Mouse (Mus musculus): ENCODE results near the gene D1Ertd622e. TPM values are rescaled to one million over a fixed set of nuclear protein-coding genes. Genes with fewer than 3 reads are reported as not detected.

The D1Ertd622e gene
- polyA plus RNA-seq (2014; fragmentation: Illumina TruSeq; extraction: RNeasy Lipid Tissue Mini Kit (QIAGEN cat#74804); ENCODE audit: low replicate concordance), result 120 TPM

GRCm38 (mm10) chr1:97661406-97662241, at the start of gene D1Ertd622e:
D1Ertd622e (minus strand) TSS chr1:97662074.

Other genes with a start within 250 kb of the D1Ertd622e start
- 37.8 TPM for gene Gin1, start 108.1 kb upstream of the D1Ertd622e start, polyA plus RNA-seq (2014; fragmentation: Illumina TruSeq; extraction: RNeasy Lipid Tissue Mini Kit (QIAGEN cat#74804); ENCODE audit: low replicate concordance)
- gene Ppip5k2, start 108.3 kb upstream of the D1Ertd622e start, polyA plus RNA-seq (2014; fragmentation: Illumina TruSeq; extraction: RNeasy Lipid Tissue Mini Kit (QIAGEN cat#74804); ENCODE audit: low replicate concordance), result 192 TPM

Data from small intestine, adult 10 weeks (tissue).